Mouse (Mus musculus) c-Kit-positive CD71-negative TER-119-negative erythroid progenitor cells, embryonic 14.5 days (primary cell): Measurements from ENCODE around the gene Ddx52.
A peak's percentile ranks its signal among the peaks of the same experiment; 100 is the strongest.

Experiments
- DNase-seq: peaks from one replicate; pipeline ENCODE4 v3.0.0-alpha.2; 2013; ENCODE audit warnings: low read depth

Gene Ddx52

GRCm38 (mm10) chr11:83941950-83942840, at the start of gene Ddx52:
Ddx52 (plus strand) TSS chr11:83942062.
- DNase-seq, result peak; percentile 87

DNA sequence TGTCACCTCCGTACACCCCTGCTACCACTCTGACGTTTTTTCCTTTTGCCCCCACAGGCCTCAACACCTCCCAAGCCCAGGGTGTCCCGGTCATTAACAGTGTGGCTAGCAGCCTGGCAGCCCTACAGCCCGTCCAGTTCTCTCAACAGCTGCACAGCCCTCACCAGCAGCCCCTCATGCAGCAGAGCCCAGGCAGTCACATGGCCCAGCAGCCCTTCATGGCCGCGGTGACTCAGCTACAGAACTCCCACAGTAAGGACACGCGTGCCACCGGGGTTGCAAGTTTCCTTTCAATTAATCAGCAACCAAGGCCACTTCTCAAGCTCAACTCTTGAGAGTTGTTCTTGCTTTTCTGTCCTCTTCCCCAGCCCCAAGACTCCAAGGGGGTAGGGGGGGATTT, 48.5 kb upstream of the Ddx52 start:
- no peak for DNase-seq

GRCm38 (mm10) chr11:83896430-83897410, 45.1 kb upstream of the Ddx52 start:
- DNase-seq, result no peak

DNA sequence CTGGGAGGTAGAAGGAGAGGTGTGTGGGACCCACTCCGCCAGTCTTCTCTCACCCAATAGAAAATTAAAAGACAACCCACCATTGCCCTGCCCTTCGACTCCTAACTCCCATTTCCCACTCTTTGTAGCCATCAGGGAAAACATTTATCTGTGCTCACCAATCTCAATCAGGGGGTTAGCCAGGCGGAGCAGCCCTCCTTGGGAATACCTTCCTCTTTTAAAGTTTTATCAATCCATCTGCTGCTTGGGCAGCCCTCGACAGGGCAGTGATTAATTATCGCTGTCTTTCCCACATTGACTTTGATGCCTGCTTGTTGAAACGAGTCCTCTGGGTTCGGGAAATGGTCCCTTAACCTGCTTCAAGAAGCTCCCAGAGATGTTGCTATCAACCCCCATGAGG, 44.3 kb upstream of the Ddx52 start:
- no peak for DNase-seq

GRCm38 (mm10) chr11:83902812-83903211, 39.0 kb upstream of the Ddx52 start:
- no peak for DNase-seq

- DNase-seq, result no peak
These were observed 36.1 kb upstream of the Ddx52 start for GRCm38 (mm10) chr11:83905756-83906155.

GRCm38 (mm10) chr11:83908376-83908775, 33.5 kb upstream of the Ddx52 start:
- DNase-seq, result no peak

GRCm38 (mm10) chr11:83913824-83914311, 28.0 kb upstream of the Ddx52 start:
- DNase-seq, result no peak

DNA sequence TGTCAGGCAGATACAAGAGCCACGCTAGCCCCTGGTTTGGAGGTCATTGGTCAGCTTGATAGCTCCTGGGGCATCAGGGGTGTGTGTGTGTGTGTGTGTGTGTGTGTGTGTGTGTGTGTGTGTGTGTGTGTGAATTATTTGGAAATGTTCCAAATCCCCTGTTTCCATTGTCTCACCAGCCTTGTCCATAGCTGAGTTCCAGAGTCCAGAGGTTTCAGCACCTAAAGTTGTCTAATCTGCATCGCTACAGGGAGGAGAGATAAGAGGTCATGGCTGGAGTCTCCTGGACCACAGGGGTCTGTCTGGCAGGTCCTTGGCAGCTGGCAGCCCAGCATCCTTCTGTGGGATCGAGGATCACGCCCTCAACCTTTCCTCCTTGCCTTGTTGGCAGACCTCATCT, 27.4 kb upstream of the Ddx52 start:
- DNase-seq, result no peak

GRCm38 (mm10) chr11:83922600-83922999, 19.3 kb upstream of the Ddx52 start:
- no peak for DNase-seq

DNA sequence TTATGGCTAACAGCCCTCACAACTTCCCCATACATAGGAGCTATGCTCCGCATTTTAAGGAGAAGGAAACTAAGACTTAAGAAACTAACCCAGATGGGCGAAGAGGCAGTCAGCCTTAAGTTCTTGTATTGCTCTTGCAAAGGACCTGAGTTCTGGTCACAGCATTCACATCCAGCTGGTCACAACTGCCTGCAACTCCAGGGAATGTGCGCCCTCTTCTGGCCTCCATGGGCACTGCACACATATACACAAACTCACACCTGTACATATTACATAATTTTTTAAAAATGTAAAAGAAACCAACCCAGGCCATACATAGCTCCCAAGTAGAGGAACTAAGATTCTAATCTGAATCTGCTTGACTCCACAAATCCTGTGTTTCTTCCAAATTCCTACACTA, 14.8 kb upstream of the Ddx52 start:
- DNase-seq, result no peak

GRCm38 (mm10) chr11:83932506-83933106, 9.3 kb upstream of the Ddx52 start:
- no peak for DNase-seq

DNA sequence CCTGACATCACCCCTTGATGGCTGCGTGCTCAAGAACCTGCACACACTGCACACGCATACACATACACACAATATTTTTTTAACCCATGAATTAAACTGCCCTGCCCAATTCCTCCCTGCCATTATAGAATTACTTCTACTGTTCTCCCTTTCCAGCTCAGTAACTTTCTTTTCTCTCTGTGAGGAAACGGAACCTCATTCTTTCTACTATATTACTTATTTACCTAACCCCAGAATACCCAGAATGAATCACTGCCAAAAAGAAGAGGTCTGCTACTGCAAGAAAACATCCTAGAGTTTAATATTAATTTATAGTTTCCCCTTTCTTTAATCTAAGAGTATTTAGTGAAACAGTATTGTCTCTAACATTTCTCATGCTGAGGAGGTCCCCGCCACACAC, 8.5 kb upstream of the Ddx52 start:
- no peak for DNase-seq

GRCm38 (mm10) chr11:83935986-83936665, 5.7 kb upstream of the Ddx52 start:
- DNase-seq, result peak; percentile 53

GRCm38 (mm10) chr11:83938556-83938955, 3.3 kb upstream of the Ddx52 start:
- no peak for DNase-seq

DNA sequence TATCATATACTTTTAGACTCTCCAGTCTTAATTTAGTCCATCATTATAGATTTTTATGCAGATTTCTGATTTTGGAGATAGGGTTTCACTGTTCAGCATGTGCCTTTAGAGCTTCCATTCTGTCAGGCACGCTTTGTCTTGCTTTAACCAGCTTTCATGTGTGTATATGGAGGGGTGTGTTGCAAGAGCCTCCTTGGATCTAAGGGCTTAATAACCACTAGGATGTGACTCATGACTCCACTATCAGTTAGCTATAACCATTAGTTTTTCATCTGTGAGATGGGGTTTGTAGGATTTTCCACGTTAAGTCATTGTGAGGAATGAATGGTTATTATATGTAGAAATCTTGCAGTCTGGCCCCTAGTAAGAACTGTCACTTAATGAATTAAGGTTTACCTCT, 15.0 kb downstream of the Ddx52 start:
- no peak for DNase-seq

GRCm38 (mm10) chr11:83961983-83962382, 20.1 kb downstream of the Ddx52 start:
- DNase-seq, result no peak

GRCm38 (mm10) chr11:83963991-83964921, 22.4 kb downstream of the Ddx52 start, which contains the start of gene Synrg:
Synrg (plus strand) TSS chr11:83964428.
- peak; percentile 77 for DNase-seq

DNA sequence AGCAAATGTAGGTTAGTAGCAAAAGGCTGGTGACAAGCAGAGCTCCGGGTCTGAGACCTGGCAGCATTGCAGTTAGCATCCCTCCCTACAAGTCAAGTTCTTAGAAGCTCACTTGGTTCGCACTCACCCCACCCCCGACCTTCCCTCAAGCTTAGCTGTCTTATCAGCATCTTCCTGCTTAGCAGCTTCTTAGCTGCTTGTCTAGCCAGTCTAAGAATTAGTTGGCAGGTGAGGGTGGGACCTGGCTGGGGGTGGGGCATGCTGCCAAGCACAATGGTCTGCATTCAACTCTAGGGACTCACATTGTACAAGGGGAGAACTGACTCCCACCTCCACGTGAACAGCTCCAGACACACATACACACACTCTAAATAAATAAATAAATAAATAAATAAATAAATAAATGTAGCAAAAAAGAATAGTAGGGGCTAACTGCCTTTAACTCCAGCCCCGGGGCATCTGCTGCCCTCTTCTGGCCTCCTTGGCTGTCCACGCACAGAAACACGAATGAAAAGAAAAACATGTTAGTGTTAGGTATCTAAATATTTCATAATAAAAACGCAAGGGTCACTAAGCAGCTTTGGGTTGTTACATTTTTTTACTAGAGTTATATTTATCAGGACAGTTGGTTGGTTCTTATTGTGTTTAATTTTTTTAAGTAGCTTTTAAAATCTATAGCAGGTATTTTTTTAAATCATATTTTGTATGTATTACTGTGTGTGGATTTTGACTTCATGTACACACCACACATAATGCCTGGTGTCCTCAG, 25.8 kb downstream of the Ddx52 start:
- no peak for DNase-seq

GRCm38 (mm10) chr11:83968205-83968575, 26.3 kb downstream of the Ddx52 start:
- DNase-seq, result no peak
